Mouse (Mus musculus) forebrain, embryonic 14.5 days (tissue): Measurements from ENCODE around the gene Nectin2. TPM values are rescaled to one million over a fixed set of nuclear protein-coding genes. Genes with fewer than 3 reads are reported as not detected.

Experiments
- ATAC-seq: fragments of 200-750 bp; cut with Nextera tagmentation; 2 replicates; pipeline ENCODE4 v1.8.0; 2017; ENCODE audit warnings: mild to moderate bottlenecking, moderate library complexity
- DNase-seq: peaks from one replicate; pipeline ENCODE4 v3.0.0-alpha.2; 2015; ENCODE audit warnings: low spot score
- H3K27ac ChIP-seq: fragments of 300-500 bp; sonication (generic); 2 replicates; pipeline ENCODE4 v1.5.1; 2014; ENCODE audit warnings: low read depth, mild to moderate bottlenecking, control low read depth, low read length, moderate library complexity
- H3K27me3 ChIP-seq: fragments of 300-500 bp; sonication (generic); replicated peaks from 2 replicates; pipeline ENCODE4 v1.6.1; 2014; ENCODE audit warnings: low read length, control low read depth, mixed read lengths; ENCODE audit not compliant: control insufficient read depth, insufficient read depth
- H3K36me3 ChIP-seq: fragments of 300-500 bp; sonication (generic); 2 replicates; pipeline ENCODE4 v1.6.1; 2014; ENCODE audit warnings: low read length, control low read depth; ENCODE audit not compliant: control insufficient read depth, insufficient read depth
- H3K4me1 ChIP-seq: fragments of 300-500 bp; sonication (generic); 2 replicates; pipeline ENCODE4 v1.6.1; 2014; ENCODE audit warnings: antibody characterized with exemption, low read length, control low read depth; ENCODE audit not compliant: control insufficient read depth, insufficient read depth
- H3K4me2 ChIP-seq: fragments of 300-500 bp; sonication (generic); 2 replicates; pipeline ENCODE4 v1.6.1; 2014; ENCODE audit warnings: mild to moderate bottlenecking, control low read depth, low read length
- H3K4me3 ChIP-seq: fragments of 300-500 bp; sonication (generic); 2 replicates; pipeline ENCODE4 v1.5.1; 2014; ENCODE audit warnings: low read depth, low read length, control low read depth
- H3K9ac ChIP-seq: fragments of 300-500 bp; sonication (generic); 2 replicates; pipeline ENCODE4 v1.6.1; 2014; ENCODE audit warnings: mild to moderate bottlenecking, low read length, control low read depth, moderate library complexity
- H3K9me3 ChIP-seq: fragments of 300-500 bp; sonication (generic); replicated peaks from 2 replicates; pipeline ENCODE4 v1.6.1; 2016; ENCODE audit warnings: low read length, control low read depth, mixed read lengths; ENCODE audit not compliant: control insufficient read depth
- WGBS: fragments of 180-500 bp; shearing (Covaris S2); extraction: QIAGEN DNeasy Blood & Tissue Kit; methylation state at CpG from one replicate; pipeline ENCODE4 v1.1.7; 2014; 5-methylcytosine and 5-hydroxymethylcytosine counted together
- polyA plus RNA-seq: library from polyadenylated mRNA; unstranded; fragments of >200 nt; fragmentation: Nextera tagmentation; extraction: Ambion mirVana; gene quantifications from 2 replicates; pipeline ENCODE4 v1.2.1, GENCODE M21; 2014

Nectin2 gene
- polyA plus RNA-seq, 1 experiment from 2014 or later, result 33.0 TPM

- no peak overlapping the region for H3K27ac ChIP-seq
- H3K4me2 ChIP-seq, result no peak overlapping the region
- H3K27me3 ChIP-seq, result no peaks in the 10 kb centered on the region
- 78% methylated on average over 3 of the region's 3 CpGs for WGBS
- H3K36me3 ChIP-seq, result no peaks in the 10 kb centered on the region
- no peaks in the 10 kb centered on the region for H3K9me3 ChIP-seq
- H3K4me1 ChIP-seq, result no peaks in the 10 kb centered on the region
- ATAC-seq (no peak), DNase-seq (no peak)
- no peak overlapping the region for H3K9ac ChIP-seq
- H3K4me3 ChIP-seq, result no peak overlapping the region
Measured at GRCm38 (mm10) chr7:19682979-19683378, 67.3 kb downstream of the Nectin2 start.

- Histone ChIP-seq H3K9me3 (no peaks in the 10 kb centered on the region), H3K27me3 (no peaks in the 10 kb centered on the region), H3K27ac (no peak within 1 kb of the TSS), H3K4me2 (no peak within 1 kb of the TSS), H3K9ac (no peak within 1 kb of the TSS), H3K36me3 (no peaks in the 10 kb centered on the region), H3K4me1 (no peaks in the 10 kb centered on the region), H3K4me3 (no peak within 1 kb of the TSS)
- no peak for ATAC-seq
- WGBS, result 67% methylated on average over 8 of the region's 8 CpGs
- no peak for DNase-seq
Measured at GRCm38 (mm10) chr7:19681202-19681694, 69.0 kb downstream of the Nectin2 start, which contains the start of the genes Gm44805 and Apoc4. Gene Gm44805 (minus strand): TSS chr7:19681423. Gene Apoc4 (minus strand): TSS chr7:19681479.

- Histone ChIP-seq H3K36me3 (no peaks in the 10 kb centered on the region), H3K27me3 (no peaks in the 10 kb centered on the region), H3K4me2 (no peak overlapping the region), H3K9me3 (no peaks in the 10 kb centered on the region), H3K27ac (no peak overlapping the region), H3K4me3 (no peak overlapping the region), H3K4me1 (no peaks in the 10 kb centered on the region), H3K9ac (no peak overlapping the region)
- ATAC-seq, result no peak
- DNase-seq, result no peak
- WGBS, result 88% methylated on average over 2 of the region's 2 CpGs
Measured at GRCm38 (mm10) chr7:19680702-19681101, 69.6 kb downstream of the Nectin2 start.

DNA sequence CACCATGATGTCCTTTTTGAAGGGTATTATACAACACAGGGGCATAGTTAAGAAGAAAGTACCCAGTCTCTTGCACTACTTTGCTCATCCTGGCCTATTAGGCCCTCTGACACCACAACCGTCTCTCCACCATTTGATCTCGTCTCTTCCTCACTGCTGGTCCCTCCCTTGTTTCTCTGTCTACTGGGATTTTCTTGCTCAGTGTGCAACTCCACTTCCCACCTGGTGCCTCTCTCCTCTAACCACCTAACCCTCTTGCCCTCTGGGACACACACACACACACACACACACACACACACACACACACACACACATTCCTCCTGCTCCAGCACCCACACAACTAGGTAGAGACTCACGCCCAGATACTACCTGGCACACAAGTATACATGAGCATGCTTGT, 71.4 kb downstream of the Nectin2 start:
- no peaks in the 10 kb centered on the region for H3K27me3 ChIP-seq
- no peak for DNase-seq
- H3K4me2 ChIP-seq, result no peak overlapping the region
- no peak for ATAC-seq
- H3K27ac ChIP-seq, result no peak overlapping the region
- H3K9me3 ChIP-seq, result no peaks in the 10 kb centered on the region
- H3K36me3 ChIP-seq, result no peaks in the 10 kb centered on the region
- H3K9ac ChIP-seq, result no peak overlapping the region
- WGBS, result 90% methylated on average over 3 of the region's 3 CpGs
- no peak overlapping the region for H3K4me3 ChIP-seq
- H3K4me1 ChIP-seq, result no peaks in the 10 kb centered on the region

DNA sequence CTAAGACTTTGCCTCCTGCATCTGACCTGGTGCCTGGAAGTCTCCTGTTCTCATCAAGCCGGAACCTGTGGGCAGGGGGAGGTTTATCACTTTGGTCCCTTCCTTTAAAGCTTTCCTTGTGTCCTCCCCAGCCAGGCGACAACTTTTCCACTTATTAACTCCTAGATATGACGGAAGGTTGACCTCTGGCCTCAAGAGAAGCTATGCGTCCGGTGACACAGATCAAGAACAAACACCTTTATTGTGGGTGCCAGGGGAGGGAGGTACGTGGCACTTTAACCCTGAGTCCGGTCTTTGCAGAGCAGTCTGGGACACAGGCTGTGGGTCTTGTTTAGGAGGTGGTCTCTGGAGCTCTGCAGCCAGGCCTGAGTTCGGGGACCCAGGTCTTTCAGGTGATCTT, 72.4 kb downstream of the Nectin2 start, which contains the start of gene Apoc2:
Gene Apoc2 (minus strand): TSS at position 70 of the 400 bp plus-strand sequence.
- WGBS, result 83% methylated on average over 8 of the region's 8 CpGs
- ATAC-seq (no peak), DNase-seq (no peak)
- no peaks in the 10 kb centered on the region for H3K9me3 ChIP-seq
- H3K4me3 ChIP-seq, result no peak within 1 kb of the TSS
- H3K4me2 ChIP-seq, result no peak within 1 kb of the TSS
- no peaks in the 10 kb centered on the region for H3K4me1 ChIP-seq
- H3K9ac ChIP-seq, result no peak within 1 kb of the TSS
- H3K27me3 ChIP-seq, result no peaks in the 10 kb centered on the region
- no peaks in the 10 kb centered on the region for H3K36me3 ChIP-seq
- H3K27ac ChIP-seq, result no peak within 1 kb of the TSS

- H3K9me3 ChIP-seq, result no peaks in the 10 kb centered on the region
- no peaks in the 10 kb centered on the region for H3K4me1 ChIP-seq
- H3K27me3 ChIP-seq, result no peaks in the 10 kb centered on the region
- no peaks in the 10 kb centered on the region for H3K36me3 ChIP-seq
- ATAC-seq (no peak), DNase-seq (no peak)
- H3K9ac ChIP-seq, result no peak overlapping the region
- H3K4me3 ChIP-seq, result no peak overlapping the region
- H3K4me2 ChIP-seq, result no peak overlapping the region
- H3K27ac ChIP-seq, result no peak overlapping the region
- WGBS, result 68% methylated on average over 1 of the region's 1 CpGs
Measured at GRCm38 (mm10) chr7:19676662-19677061, 73.6 kb downstream of the Nectin2 start.

- ATAC-seq (no peak), DNase-seq (no peak)
- Histone ChIP-seq H3K4me1 (no peaks in the 10 kb centered on the region), H3K27ac (no peak overlapping the region), H3K4me3 (no peak overlapping the region), H3K9ac (no peak overlapping the region), H3K4me2 (no peak overlapping the region), H3K9me3 (no peaks in the 10 kb centered on the region), H3K27me3 (no peaks in the 10 kb centered on the region), H3K36me3 (no peaks in the 10 kb centered on the region)
- 89% methylated on average over 10 of the region's 10 CpGs for WGBS
Measured at GRCm38 (mm10) chr7:19675824-19676223, 74.5 kb downstream of the Nectin2 start.

DNA sequence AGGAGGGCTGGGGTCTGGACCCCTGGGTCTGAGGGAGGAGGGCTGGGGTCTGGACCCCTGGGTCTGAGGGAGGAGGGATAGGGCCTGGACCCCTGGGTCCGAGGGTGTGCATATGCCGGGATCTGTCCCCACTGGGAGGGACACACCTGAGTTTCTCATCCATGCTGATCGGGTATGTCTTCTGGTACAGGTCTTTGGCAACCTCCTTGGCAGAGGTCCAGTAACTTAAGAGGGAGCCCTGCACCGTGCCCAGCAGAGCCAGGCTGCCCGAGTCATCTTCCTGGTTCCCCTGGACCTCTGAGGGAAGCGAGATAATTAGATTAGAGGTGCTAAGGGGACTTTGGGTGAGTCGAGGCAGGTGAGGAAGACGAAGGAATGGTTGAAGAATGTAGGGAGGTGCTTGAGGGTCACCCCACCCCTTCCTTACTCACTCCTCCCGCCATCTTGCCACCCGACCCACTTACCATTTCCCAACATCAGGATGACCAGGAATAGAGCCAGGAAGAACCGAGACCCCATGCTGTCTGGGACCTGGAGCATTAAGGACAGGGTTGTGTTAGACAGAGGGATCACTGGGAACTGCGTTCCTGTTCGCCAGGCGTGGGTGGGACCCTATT, 77.1 kb downstream of the Nectin2 start:
- Histone ChIP-seq H3K27me3 (no peaks in the 10 kb centered on the region), H3K36me3 (no peaks in the 10 kb centered on the region), H3K9ac (no peak overlapping the region), H3K4me2 (no peak overlapping the region), H3K27ac (no peak overlapping the region), H3K4me3 (no peak overlapping the region), H3K9me3 (no peaks in the 10 kb centered on the region), H3K4me1 (no peaks in the 10 kb centered on the region)
- DNase-seq, result no peak
- no peak for ATAC-seq
- 71% methylated on average over 14 of the region's 14 CpGs for WGBS

DNA sequence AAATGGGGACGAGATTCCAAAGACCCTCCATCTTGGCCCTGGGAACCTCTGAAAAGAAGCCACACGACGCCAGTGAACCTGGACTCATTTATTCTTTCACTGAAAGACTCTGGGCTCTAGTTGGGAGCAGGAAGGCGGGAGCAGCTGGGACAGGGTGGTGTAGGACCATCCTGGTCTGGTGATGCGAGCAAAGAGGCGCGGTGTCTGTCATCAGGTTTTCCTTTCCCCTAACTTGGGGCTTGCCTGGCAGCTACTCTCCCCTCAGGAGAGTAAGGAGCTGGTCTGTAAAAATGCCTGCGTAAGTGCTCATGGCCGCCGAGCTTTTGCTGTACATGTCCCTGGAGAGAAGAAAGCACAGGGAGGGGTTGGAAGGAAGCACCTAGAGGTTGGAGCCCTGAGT, 78.8 kb downstream of the Nectin2 start:
- ATAC-seq, result no peak
- no peaks in the 10 kb centered on the region for H3K9me3 ChIP-seq
- no peak overlapping the region for H3K4me2 ChIP-seq
- no peak overlapping the region for H3K9ac ChIP-seq
- H3K27ac ChIP-seq, result no peak overlapping the region
- 69% methylated on average over 10 of the region's 10 CpGs for WGBS
- H3K4me3 ChIP-seq, result no peak overlapping the region
- no peaks in the 10 kb centered on the region for H3K4me1 ChIP-seq
- no peaks in the 10 kb centered on the region for H3K27me3 ChIP-seq
- H3K36me3 ChIP-seq, result no peaks in the 10 kb centered on the region
- no peak for DNase-seq
